Mouse (Mus musculus): ENCODE measurements around the gene Snx21. TPM values are rescaled to one million over a fixed set of nuclear protein-coding genes. Genes with fewer than 3 reads are reported as not detected.

Gene Snx21
- total RNA-seq, 2 experiments from 2014 or later = 25.9 to 26.3 TPM

DNA sequence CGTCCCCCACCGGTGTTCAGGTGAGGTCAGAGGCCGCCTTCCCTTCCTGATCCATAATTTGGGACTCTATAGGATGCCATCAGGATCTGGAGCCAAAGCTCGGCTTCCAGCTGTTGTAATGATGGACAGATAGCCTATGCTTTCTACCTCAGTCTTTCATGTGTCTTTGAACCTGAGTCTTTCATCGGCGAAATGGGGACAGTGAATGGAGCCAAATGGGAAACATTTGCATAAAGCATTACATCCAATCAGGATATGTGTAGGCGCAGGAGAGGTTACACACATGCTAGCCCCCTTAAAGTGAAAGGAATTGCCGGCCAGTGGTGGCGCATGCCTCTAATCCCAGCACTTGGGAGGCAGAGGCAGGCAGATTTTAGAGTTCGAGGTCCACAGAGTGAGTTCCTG, 37.6 kb downstream of the Snx21 start:
- DNase-seq = no peak
- intact Hi-C loops (cut with DNase I) = loop anchor here (5.0 kb wide), 1 partner anchor 209 kb away; the partner anchor contains the start of gene Ncoa5

DNA sequence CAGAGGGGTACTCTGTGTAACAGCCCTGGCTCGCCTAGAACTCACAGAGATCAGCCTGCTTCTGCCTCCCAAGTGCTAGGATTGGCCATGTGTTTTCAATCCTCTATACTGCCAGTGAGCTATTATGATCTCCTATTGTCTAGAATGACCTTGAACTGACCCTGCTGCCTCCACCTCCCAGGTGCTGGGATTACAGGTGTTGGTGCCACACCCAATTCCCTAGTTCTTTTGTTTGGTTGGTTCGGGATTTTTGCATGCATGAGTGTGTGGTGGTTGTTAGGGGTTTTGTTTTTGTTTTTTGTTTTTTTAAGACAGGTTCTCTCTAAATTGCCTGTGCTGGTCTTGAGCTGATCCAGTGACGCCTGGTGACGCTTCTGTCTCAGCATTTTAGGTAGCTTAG, 38.3 kb downstream of the Snx21 start:
- DNase-seq = no peak
- intact Hi-C loops (cut with DNase I) = loop anchor here (5.0 kb wide), 1 partner anchor 208 kb away; the partner anchor contains the start of gene Ncoa5

DNA sequence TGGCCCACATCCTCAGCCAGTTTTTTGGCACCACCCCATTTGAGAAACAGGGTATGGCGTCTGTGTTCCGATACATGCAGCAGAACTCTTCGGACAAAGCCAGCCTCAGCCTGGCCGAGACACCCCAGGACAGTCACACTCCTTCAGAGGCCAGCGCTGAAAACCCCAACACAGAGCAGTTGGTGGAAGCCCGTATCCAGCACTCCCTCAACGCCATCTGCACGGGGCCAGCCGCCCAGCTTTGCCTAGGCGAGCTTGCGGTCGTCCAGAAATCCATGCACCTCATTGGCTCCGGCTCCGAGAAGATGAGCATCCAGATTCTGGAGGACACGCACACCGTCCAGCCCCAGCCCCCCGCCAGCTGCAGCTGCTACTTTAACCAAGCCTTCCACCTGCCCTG, 39.9 kb downstream of the Snx21 start:
- intact Hi-C loops (cut with DNase I) = no loop called here
- DNase-seq = no peak

DNA sequence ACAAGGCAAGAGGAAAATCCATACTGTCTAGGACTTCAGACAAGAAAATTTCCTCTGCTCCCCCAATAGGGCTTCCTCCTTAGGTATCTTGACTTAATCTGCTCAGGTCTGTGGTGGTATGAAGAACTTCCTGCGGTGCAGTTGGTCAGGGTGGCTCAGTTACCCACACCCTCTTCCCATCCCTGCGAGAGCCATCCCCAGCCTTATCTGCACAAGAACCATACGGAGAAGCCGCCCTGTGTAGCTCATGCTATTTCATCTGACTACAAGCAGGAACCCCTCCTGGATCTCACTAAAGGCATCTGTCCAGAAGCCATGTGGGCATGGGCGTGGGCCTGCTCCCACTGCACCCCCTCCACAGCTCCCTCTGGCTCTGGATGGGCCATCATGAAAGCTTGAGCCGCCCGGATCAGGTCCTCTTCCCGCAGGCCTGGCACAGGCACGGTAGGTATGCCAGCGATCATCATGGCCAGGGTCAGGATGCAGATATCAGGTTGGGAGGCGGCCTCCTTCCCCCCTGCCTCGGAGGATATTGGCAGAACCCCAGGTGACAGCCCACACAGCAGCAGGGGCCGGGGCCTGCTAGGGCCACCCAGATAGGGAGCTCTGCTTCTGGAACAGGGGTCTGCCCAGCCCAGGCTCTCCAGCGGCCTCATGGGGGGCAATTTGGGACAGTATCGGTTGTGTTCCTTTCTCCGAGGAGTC, 41.7 kb downstream of the Snx21 start:
- no peak for DNase-seq
- intact Hi-C loops (cut with DNase I) = no loop called here

DNA sequence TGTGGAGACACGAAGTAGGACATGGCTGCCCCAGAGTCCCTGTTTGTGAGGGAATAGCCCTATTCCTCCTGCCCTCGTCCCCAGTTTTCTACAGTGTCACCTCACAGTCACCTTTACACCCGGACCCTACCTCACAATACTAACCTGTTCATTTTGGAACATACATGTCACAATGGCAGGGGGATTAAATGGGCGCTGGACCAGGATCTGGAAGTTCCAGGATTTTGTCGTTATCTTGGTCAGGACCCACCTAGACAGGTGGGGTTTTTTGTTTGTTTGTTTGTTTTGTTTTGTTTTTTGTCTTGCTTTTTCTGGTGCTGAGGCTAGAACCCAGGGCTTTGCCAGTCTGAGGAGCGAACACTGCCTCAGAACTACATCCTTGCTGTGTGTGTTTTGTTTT, 42.8 kb downstream of the Snx21 start, which contains the start of gene Spata25:
Gene Spata25 (minus strand): TSS at position 101 of the 400 bp plus-strand sequence.
- DNase-seq = no peak
- intact Hi-C loops (cut with DNase I) = no loop called here

DNA sequence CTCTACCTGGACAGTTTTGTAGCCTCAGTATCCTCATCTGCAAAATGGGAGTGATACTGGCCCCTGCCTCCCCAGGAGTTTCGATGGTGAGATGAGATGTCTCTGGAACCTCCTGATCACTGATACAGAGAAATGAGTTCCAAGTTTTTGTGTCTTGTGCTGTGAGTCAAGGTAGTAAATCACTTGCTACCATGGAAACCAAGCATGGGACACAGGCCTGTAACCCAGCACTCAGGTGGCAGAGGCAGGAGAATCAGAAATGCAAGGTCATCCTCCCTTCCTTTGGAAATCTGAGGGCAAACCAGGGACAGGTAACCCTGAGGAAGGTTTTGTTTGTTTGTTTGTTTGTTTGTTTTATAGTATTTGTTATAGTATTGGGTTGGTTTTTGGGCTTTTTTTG, 43.5 kb downstream of the Snx21 start:
- no peak for DNase-seq
- intact Hi-C loops (cut with DNase I) = no loop called here

DNA sequence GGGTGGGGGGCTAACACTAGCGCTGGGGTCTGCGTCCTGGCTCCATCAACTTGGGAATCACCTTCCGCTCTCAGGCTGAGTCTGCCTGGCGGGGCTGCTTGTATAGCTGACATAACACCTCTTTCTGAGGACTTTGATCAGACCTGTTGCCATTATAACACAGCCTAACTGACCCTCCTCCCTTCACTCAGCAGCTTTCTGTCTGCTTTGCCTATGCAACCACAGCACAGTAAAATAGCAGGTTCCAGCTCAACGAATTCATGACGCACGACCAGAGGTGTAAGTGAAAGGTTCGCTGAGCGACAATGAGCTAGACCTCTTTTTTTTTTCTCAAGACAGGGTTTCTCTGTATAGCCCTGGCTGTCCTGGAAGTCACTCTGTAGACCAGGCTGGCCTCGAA, 45.4 kb downstream of the Snx21 start:
- intact Hi-C loops (cut with DNase I) = loop anchor here (5.0 kb wide), 1 partner anchor 66 kb away; no protein-coding TSS in a partner anchor
- DNase-seq = no peak

DNA sequence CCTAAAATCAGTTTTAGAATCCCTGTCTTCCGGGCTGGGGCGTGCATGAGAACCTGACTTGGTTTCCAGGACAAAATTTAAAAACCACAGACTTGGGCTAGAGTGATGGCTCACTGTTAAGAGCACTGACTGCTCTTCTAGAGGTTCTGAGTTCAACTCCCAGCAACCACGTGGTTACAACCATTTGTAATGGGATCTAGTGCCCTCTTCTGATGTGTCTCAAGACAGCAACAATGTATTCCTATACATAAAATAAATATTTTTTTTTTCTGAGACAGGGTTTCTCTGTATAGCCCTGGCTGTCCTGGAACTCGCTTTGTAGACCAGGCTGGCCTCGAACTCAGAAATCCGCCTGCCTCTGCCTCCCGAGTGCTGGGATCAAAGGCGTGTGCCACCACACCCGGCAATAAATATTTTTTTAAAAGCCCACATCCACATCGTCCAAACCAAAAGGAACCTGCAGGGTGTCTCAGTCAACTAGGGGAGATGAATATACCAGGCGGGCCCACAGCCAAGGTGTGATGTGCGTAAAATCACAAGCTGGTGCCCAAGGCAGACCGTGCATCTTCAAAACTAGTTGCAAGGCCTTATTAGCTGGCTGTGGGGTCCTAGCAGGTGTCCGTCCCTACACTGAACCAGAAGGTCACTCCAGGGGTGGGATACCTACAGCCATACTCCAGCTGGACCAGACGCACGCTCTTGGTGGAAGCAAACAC, 46.6 kb downstream of the Snx21 start:
- DNase-seq = peak in 1 of 2 experiments; percentile 26
- intact Hi-C loops (cut with DNase I) = loop anchor here (2.0 to 5.0 kb wide), 2 partner anchors 65 to 79 kb away; partner anchors contain the start of gene Zfp335

DNA sequence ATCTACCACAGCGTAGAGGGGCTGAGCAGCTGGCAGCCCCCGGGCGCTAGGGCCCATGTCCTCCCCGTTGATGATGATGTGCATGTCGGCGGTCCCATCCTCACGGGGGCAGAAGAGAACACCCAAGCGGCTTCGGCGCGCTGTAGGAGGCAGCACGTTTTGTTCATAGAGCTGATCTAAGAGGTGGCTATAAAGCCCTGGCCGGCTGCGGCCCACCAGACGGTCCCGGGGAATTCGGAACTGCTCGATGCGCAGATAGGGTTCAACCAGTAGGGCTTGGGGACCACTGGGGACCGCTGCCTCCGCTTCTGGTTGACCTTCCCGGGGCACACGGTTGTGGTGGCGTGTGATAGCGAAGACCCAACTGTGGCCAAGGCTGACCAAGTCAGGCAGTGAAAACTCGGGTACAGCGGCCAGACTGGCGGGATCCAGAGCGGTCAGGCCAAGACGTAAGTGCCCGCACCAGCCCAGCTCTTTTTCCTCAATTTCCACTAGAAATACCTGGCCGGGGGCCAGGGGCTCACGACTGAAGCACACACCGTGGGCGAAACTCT, 47.2 kb downstream of the Snx21 start, which contains the start of gene Ctsa:
Gene Ctsa (plus strand): TSS at position 126 of the 554 bp plus-strand sequence.
- intact Hi-C loops (cut with DNase I) = loop anchor here (1.0 to 5.0 kb wide), 3 partner anchors 46 to 78 kb away; partner anchors contain the start of genes Pcif1 and Zfp335
- DNase-seq = peak; percentile 87 to 88

DNA sequence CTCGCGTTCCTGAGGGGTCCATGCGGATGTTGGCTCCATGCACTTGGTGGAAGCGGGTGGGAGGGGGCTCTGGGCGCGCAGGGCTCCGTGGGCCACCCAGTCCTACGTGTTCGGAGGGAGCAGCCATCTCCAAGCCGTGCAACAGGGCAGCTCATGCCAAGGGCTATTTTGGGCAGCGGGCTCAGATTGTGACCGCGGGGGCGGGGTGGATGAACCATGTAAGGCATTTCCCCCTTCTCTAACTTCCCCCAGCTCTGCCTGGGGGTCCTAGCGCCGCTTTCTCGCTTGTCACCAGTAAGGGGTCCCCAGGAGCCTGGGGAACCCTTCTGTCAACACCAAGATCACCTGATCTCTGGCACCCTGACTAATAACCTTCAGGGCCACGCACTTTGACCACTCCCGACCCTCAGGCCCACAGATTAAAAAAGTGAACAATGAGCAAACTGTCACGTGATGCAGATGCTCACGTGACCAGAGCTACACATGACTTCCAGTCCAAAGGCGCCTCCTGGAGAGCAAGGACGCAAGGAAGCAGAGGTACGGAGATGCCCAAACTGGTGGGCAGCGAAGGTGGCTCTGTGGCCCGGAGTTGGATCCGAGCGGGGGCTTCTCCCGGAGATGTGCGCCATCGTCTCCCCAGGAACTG, 47.8 kb downstream of the Snx21 start, which contains the start of gene Neurl2:
Gene Neurl2 (minus strand): TSS at position 143 of the 646 bp plus-strand sequence.
- intact Hi-C loops (cut with DNase I) = loop anchor here (1.0 to 5.0 kb wide), 3 partner anchors 46 to 77 kb away; partner anchors contain the start of genes Pcif1 and Zfp335
- DNase-seq = peak; percentile 95 to 96

DNA sequence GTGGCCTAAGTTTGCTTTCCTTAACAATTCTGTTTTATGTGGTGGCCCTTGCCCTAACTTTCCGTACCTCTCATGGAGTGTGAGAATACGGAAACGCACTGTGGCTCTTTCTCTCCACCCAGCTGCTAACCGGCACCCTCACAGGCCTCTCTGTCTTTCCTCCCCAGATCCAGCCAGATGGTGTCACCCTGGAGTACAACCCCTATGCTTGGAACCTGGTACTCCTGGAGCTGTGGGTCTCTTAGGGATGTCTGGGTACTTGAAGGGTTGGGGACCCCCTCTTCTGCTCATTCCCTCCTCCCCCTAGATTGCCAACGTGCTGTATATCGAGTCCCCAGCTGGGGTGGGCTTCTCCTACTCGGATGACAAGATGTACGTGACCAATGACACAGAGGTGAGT, 48.9 kb downstream of the Snx21 start:
- peak; percentile 37 to 41 for DNase-seq
- intact Hi-C loops (cut with DNase I) = loop anchor here (5.0 kb wide), 1 partner anchor 63 kb away; no protein-coding TSS in a partner anchor

DNA sequence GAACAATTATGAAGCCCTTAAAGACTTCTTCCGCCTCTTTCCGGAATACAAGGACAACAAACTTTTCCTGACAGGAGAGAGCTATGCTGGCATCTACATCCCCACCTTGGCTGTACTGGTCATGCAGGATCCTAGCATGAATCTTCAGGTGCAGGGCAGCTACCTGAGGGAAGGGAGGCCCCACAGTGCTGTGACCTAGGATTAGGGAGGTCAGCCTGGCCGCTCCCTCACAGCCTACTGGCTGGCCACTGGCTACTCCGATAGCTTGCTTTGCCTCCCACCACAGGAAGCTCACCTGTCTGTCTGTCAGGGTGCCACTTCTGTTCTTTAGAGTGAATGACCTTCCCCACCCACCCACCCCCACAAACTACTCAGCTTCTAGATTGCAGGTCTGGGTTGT, 49.5 kb downstream of the Snx21 start:
- DNase-seq = no peak
- intact Hi-C loops (cut with DNase I) = no loop called here

Other genes starting within 250 kb of the Snx21 start
- 1 to 10 TPM in 1 of 2 experiments, under 1 TPM in 1; 0.84 to 1.0 TPM for gene Wfdc2, start 223.4 kb upstream of the Snx21 start, total RNA-seq (2021)
- gene Spint3, start 212.4 kb upstream of the Snx21 start, total RNA-seq (2021) = not detected
- gene Wfdc6a, start 200.4 kb upstream of the Snx21 start, total RNA-seq (2021) = not detected
- gene Eppin, start 192.2 kb upstream of the Snx21 start, total RNA-seq (2021) = not detected
- not detected for gene Wfdc6b, start 172.3 kb upstream of the Snx21 start, total RNA-seq (2021)
- gene Wfdc8, start 172.2 kb upstream of the Snx21 start, total RNA-seq (2021) = not detected
- not detected for gene Wfdc16, start 147.0 kb upstream of the Snx21 start, total RNA-seq (2021)
- not detected for gene Wfdc10, start 129.8 kb upstream of the Snx21 start, total RNA-seq (2021)
- gene Wfdc9, start 129.2 kb upstream of the Snx21 start, total RNA-seq (2021) = not detected
- not detected for gene Wfdc11, start 111.7 kb upstream of the Snx21 start, total RNA-seq (2021)
- gene Wfdc13, start 100.7 kb upstream of the Snx21 start, total RNA-seq (2021) = not detected
- gene Spint4, start 87.3 kb upstream of the Snx21 start, total RNA-seq (2021) = not detected
- not detected for gene Spint5, start 70.5 kb upstream of the Snx21 start, total RNA-seq (2021)
- gene Wfdc3, start 39.9 kb upstream of the Snx21 start, total RNA-seq (2021) = under 1 TPM; 0.17 to 0.40 TPM
- 10 to 100 TPM; 35.8 to 38.5 TPM for gene Dnttip1, start 39.8 kb upstream of the Snx21 start, total RNA-seq (2021)
- gene Ube2c, start 15.9 kb upstream of the Snx21 start, total RNA-seq (2021) = 10 to 100 TPM; 31.7 to 32.5 TPM
- under 1 TPM in 1 of 2 experiments, not detected in 1; 0.52 TPM for gene Tnnc2, start 5.9 kb upstream of the Snx21 start, total RNA-seq (2021)
- gene Acot8, start 19.1 kb downstream of the Snx21 start, total RNA-seq (2021) = 10 to 100 TPM; 12.6 to 13.4 TPM
- gene Zswim3, start 19.3 kb downstream of the Snx21 start, total RNA-seq (2021) = 1 to 10 TPM; 2.1 to 2.9 TPM
- gene Zswim1, start 36.9 kb downstream of the Snx21 start, total RNA-seq (2021) = 1 to 10 TPM; 5.2 to 5.3 TPM
- gene Spata25, start 42.7 kb downstream of the Snx21 start, total RNA-seq (2021) = under 1 TPM; 0.55 to 0.69 TPM
- 100 to 1,000 TPM; 108 to 116 TPM for gene Ctsa, start 47.0 kb downstream of the Snx21 start, total RNA-seq (2021)
- 10 to 100 TPM; 26.4 to 35.8 TPM for gene Neurl2, start 47.6 kb downstream of the Snx21 start, total RNA-seq (2021)
- 10 to 100 TPM; 39.1 to 40.9 TPM for gene Pltp, start 71.9 kb downstream of the Snx21 start, total RNA-seq (2021)
- 10 to 100 TPM; 42.2 to 45.1 TPM for gene Pcif1, start 93.5 kb downstream of the Snx21 start, total RNA-seq (2021)
- 10 to 100 TPM; 11.5 to 12.2 TPM for gene Zfp335, start 125.9 kb downstream of the Snx21 start, total RNA-seq (2021)
- under 1 TPM; 0.47 to 0.89 TPM for gene Mmp9, start 155.0 kb downstream of the Snx21 start, total RNA-seq (2021)
- gene Slc12a5, start 175.0 kb downstream of the Snx21 start, total RNA-seq (2021) = under 1 TPM; 0.72 to 0.79 TPM
- 10 to 100 TPM; 24.6 to 26.1 TPM for gene Ncoa5, start 249.0 kb downstream of the Snx21 start, total RNA-seq (2021)